Mouse (Mus musculus): ENCODE data around the gene Homer3. TPM values are rescaled to one million over a fixed set of nuclear protein-coding genes. Genes with fewer than 3 reads are reported as not detected.

Gene Homer3
- polyA plus RNA-seq, 1 experiment from 2014 or later, result 54.1 TPM

DNA sequence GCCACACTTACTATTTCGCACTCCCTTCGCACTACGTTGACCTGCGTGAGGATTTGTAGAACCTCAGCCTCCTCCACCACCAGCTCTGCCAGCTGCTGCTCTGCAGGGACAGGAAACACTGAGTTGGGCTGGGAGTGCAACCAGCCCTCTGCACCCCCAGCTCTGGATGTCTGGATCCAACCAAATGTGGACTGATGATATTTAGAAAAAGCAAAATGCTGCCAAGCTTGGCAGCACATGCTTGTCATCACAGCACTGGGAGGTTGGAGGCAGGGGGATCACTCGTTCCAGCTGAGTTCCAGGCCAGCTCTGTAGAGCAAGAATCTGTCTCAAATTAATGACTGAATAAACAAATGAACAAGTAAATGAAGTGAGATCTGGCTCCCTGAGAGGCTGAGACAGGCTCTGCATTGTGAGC is 11.4 kb downstream of the Homer3 start:
- H3K4me1 ChIP-seq (ENCODE audit: insufficient read depth, low read depth, low read length), result no peaks in the 10 kb centered on the region; the same call in 1 of the 2 replicates
- H3K4me3 ChIP-seq (ENCODE audit: low read depth, low read length), result no peak overlapping the region
- 27% methylated on average over 5 of the region's 5 CpGs for WGBS
- TF ChIP-seq CTCF (IDR thresholded peaks at IDR 0.05) (no peak), EP300 (IDR thresholded peaks at IDR 0.05) (no peak)
- peak; percentile 88 for ATAC-seq
- peak; percentile 89 for DNase-seq (ENCODE audit: low spot score)
- H3K27ac ChIP-seq (ENCODE audit: low read length), result no peak overlapping the region
- no peaks in the 10 kb centered on the region for H3K27me3 ChIP-seq (replicated peaks; ENCODE audit: insufficient read depth, low read length)
- no peaks in the 10 kb centered on the region for H3K9me3 ChIP-seq (ENCODE audit: low read length)
- no peak overlapping the region for H3K4me2 ChIP-seq (replicated peaks; ENCODE audit: low read depth, low read length)
- no peak overlapping the region for H3K9ac ChIP-seq (replicated peaks; ENCODE audit: low read depth)
- peaks cover 38% of the 10 kb centered on the region for H3K36me3 ChIP-seq (ENCODE audit: insufficient read depth, low read length)

DNA sequence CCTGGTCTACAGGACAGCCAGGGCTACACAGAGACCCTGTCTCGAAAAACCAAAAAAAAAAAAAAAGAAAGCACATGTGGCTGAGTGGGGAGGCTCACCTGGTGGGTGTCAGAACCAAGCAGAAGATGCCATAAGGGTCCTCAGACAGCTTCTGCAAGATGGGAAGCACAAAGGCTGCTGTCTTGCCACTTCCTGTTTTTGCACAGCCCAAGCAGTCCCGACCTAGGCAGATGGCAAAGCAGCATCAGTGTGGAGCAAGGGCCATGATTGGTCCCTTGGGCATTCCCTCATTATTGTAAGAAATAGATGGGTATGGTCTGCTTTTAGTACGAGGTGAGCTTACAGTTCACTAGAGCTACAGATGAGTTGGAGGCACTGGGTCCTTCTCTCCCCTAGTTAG is 18.3 kb downstream of the Homer3 start:
- ATAC-seq (no peak), DNase-seq (ENCODE audit: low spot score) (no peak)
- H3K27ac ChIP-seq (ENCODE audit: low read length), result no peak overlapping the region
- TF ChIP-seq CTCF (IDR thresholded peaks at IDR 0.05), result no peak
- TF ChIP-seq EP300 (IDR thresholded peaks at IDR 0.05), result no peak
- H3K36me3 ChIP-seq (ENCODE audit: insufficient read depth, low read length), result peaks cover 21% of the 10 kb centered on the region
- no peak overlapping the region for H3K4me3 ChIP-seq (ENCODE audit: low read depth, low read length)
- no peak overlapping the region for H3K4me2 ChIP-seq (replicated peaks; ENCODE audit: low read depth, low read length)
- H3K27me3 ChIP-seq (replicated peaks; ENCODE audit: insufficient read depth, low read length), result no peaks in the 10 kb centered on the region
- 69% methylated on average over 3 of the region's 3 CpGs for WGBS
- peaks cover 10% of the 10 kb centered on the region; the same call in 1 of the 2 replicates for H3K4me1 ChIP-seq (ENCODE audit: insufficient read depth, low read depth, low read length)
- no peaks in the 10 kb centered on the region for H3K9me3 ChIP-seq (ENCODE audit: low read length)
- H3K9ac ChIP-seq (replicated peaks; ENCODE audit: low read depth), result no peak overlapping the region

DNA sequence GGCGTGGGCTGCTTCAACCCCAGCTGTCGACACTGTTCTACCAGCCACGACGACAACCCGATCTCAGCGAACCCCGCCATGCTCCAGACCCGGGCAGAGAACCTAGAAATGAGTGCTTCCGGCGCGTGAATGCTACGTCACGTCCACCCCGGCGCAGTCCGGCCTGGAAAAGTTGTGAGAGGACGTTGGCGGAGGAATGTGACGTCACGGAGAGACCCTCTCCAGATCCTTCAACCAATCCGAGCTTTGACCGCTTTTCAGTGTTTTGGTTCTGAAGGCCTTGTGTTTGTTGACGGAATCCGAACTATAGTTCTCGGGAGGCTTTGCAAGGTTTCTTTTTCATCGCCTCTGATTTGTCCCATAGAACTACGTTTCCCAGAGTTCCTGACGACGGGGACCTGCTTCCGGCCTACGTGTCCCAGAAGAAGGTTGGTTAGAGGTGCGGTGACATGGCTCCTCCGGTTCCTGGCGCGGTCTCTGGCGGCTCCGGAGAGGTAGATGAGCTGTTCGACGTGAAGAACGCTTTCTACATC is 19.8 kb downstream of the Homer3 start, which contains the start of the genes Ddx49 and Cope:
Gene Ddx49 (minus strand): TSS at position 132 of the 533 bp plus-strand sequence.
Gene Cope (plus strand): TSS at position 161 of the 533 bp plus-strand sequence.
- peaks cover 24% of the 10 kb centered on the region for H3K36me3 ChIP-seq (ENCODE audit: insufficient read depth, low read length)
- peak within 1 kb of the TSS; percentile 83 for H3K4me2 ChIP-seq (replicated peaks; ENCODE audit: low read depth, low read length)

DNA sequence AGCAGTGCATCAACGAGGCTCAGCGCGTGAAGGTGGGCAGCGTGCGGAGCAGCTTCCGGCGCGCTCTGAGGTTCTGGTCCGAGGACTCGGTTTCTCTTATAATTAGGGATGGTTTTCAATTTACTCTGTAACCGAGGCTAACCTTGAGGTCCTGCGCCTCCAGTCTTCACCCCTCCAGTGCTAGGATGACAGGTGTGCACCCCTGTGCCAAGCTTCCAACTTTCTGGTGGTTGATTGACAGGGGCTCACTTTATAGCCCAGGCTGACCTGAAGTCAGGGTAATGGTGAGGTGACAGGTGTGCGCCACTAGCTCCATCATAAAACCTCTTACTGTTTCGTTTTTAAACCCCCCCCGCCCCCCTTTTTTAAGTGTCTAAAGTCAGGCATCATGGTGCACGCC is 20.3 kb downstream of the Homer3 start:
- DNase-seq (ENCODE audit: low spot score) (no peak), ATAC-seq (no peak)
- Histone ChIP-seq H3K9me3 (ENCODE audit: low read length) (no peaks in the 10 kb centered on the region), H3K4me3 (ENCODE audit: low read depth, low read length) (peak overlapping the region; percentile 89), H3K36me3 (ENCODE audit: insufficient read depth, low read length) (peaks cover 22% of the 10 kb centered on the region; the same call in 1 of the 2 replicates), H3K27me3 (replicated peaks; ENCODE audit: insufficient read depth, low read length) (no peaks in the 10 kb centered on the region), H3K9ac (replicated peaks; ENCODE audit: low read depth) (peak overlapping the region; percentile 77), H3K4me2 (replicated peaks; ENCODE audit: low read depth, low read length) (peak overlapping the region; percentile 83), H3K4me1 (ENCODE audit: insufficient read depth, low read depth, low read length) (peaks cover 10% of the 10 kb centered on the region; the same call in 1 of the 2 replicates), H3K27ac (ENCODE audit: low read length) (peak overlapping the region; percentile 77)
- 5% methylated on average over 16 of the region's 16 CpGs for WGBS
- no peak for TF ChIP-seq CTCF (IDR thresholded peaks at IDR 0.05)
- no peak for TF ChIP-seq EP300 (IDR thresholded peaks at IDR 0.05)

More for the DNA sequence above, 19.8 kb downstream of the Homer3 start, which contains the start of the genes Ddx49 and Cope:
- TF ChIP-seq CTCF (IDR thresholded peaks at IDR 0.05) (no peak), EP300 (IDR thresholded peaks at IDR 0.05) (0 out of 2 replicates have a peak, but pooled peaks have one; percentile 8)
- Histone ChIP-seq H3K4me3 (ENCODE audit: low read depth, low read length) (peak within 1 kb of the TSS; percentile 89), H3K9me3 (ENCODE audit: low read length) (no peaks in the 10 kb centered on the region), H3K27me3 (replicated peaks; ENCODE audit: insufficient read depth, low read length) (no peaks in the 10 kb centered on the region), H3K4me1 (ENCODE audit: insufficient read depth, low read depth, low read length) (peaks cover 10% of the 10 kb centered on the region; the same call in 1 of the 2 replicates), H3K9ac (replicated peaks; ENCODE audit: low read depth) (peak within 1 kb of the TSS; percentile 77), H3K27ac (ENCODE audit: low read length) (peak within 1 kb of the TSS; percentile 77)
- ATAC-seq, result peak; percentile 95
- DNase-seq (ENCODE audit: low spot score), result peak; percentile 95
- under 1% methylated on average over 40 of the region's 40 CpGs for WGBS

DNA sequence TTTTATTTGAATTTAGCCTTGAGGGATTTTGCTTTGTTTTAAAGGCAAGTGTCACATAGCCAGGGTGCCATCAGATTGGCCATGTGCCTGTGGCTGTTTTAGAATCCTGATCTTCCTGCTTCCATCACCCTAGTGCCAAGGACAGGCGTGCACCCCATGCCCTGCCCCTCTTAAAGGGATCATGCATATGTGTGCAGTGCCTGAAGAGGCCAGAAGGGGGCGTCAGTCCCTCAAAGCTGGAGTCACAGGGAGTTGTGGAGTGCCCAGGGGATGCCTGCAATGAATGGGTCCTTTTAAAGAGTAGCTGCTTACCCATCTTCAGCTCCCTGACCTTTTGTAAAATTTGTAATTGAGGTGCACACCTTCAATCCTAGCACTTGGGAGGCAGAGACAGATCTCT is 26.7 kb downstream of the Homer3 start:
- Histone ChIP-seq H3K9me3 (ENCODE audit: low read length) (no peaks in the 10 kb centered on the region), H3K4me1 (ENCODE audit: insufficient read depth, low read depth, low read length) (no peaks in the 10 kb centered on the region), H3K9ac (replicated peaks; ENCODE audit: low read depth) (no peak overlapping the region), H3K4me3 (ENCODE audit: low read depth, low read length) (no peak overlapping the region), H3K27ac (ENCODE audit: low read length) (no peak overlapping the region), H3K27me3 (replicated peaks; ENCODE audit: insufficient read depth, low read length) (no peaks in the 10 kb centered on the region), H3K36me3 (ENCODE audit: insufficient read depth, low read length) (peaks cover 44% of the 10 kb centered on the region), H3K4me2 (replicated peaks; ENCODE audit: low read depth, low read length) (no peak overlapping the region)
- TF ChIP-seq EP300 (IDR thresholded peaks at IDR 0.05) (no peak), CTCF (IDR thresholded peaks at IDR 0.05) (peak; percentile 70)
- DNase-seq (ENCODE audit: low spot score) (no peak), ATAC-seq (no peak)
- WGBS, result 19% methylated on average over 2 of the region's 2 CpGs

DNA sequence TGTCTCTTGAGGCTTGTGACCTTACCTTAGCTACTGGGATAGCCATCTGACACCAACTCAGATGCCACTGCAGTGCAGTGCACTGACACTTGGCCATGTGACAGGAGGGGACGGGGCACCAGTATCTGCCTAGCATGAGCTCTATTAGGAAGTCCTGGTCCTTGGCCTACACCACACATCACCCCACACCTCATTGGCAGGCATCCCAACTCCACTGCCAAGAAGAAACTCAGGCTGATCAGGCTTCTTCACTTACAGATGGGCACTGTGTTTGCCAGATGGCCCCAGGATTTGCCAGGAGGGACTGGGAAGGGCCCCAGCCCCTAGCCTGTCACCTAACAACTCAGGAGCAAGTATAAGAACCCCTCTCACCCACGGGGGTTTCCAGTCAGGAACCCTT is 30.8 kb downstream of the Homer3 start:
- 63% methylated on average over 2 of the region's 2 CpGs for WGBS

More for the DNA sequence above, 30.8 kb downstream of the Homer3 start:
- Histone ChIP-seq H3K36me3 (ENCODE audit: insufficient read depth, low read length) (peaks cover 25% of the 10 kb centered on the region), H3K27ac (ENCODE audit: low read length) (no peak overlapping the region), H3K9ac (replicated peaks; ENCODE audit: low read depth) (no peak overlapping the region), H3K9me3 (ENCODE audit: low read length) (no peaks in the 10 kb centered on the region), H3K4me1 (ENCODE audit: insufficient read depth, low read depth, low read length) (0 out of 2 replicates have a peak, but pooled peaks cover 4% of the 10 kb centered on the region), H3K27me3 (replicated peaks; ENCODE audit: insufficient read depth, low read length) (no peaks in the 10 kb centered on the region), H3K4me3 (ENCODE audit: low read depth, low read length) (no peak overlapping the region), H3K4me2 (replicated peaks; ENCODE audit: low read depth, low read length) (no peak overlapping the region)
- TF ChIP-seq CTCF (IDR thresholded peaks at IDR 0.05) (no peak), EP300 (IDR thresholded peaks at IDR 0.05) (no peak)
- ATAC-seq (no peak), DNase-seq (ENCODE audit: low spot score) (no peak)

Data from lung, postnatal 0 days (tissue).